Mouse (Mus musculus) embryonic facial prominence, embryonic 13.5 days (tissue): ENCODE results near the gene Prkci. TPM values are rescaled to one million over a fixed set of nuclear protein-coding genes. Genes with fewer than 3 reads are reported as not detected.

Experiments used
- microRNA-seq: library from miRNA; unstranded; fragments of <30 nt; microRNA quantifications from one replicate; pipeline ENCODE4, GENCODE M21; 2016
- polyA plus RNA-seq: library from polyadenylated mRNA; unstranded; fragments of >200 nt; fragmentation: Nextera tagmentation; extraction: Ambion mirVana; gene quantifications from 2 replicates; pipeline ENCODE4 v1.2.1, GENCODE M21; 2015

Gene Prkci
- polyA plus RNA-seq, 1 experiment from 2014 or later: 39.0 TPM

Small RNA genes within 50 kb of the gene (microRNA-seq; reads per million reads assigned to microRNA genes)
- 1.1 reads per million for gene Mir7008

Other genes with a start within 250 kb of the Prkci start
- gene Samd7, start 249.5 kb upstream of the Prkci start, polyA plus RNA-seq: not detected in 2 replicates
- 91.9 and 95.2 TPM in 2 replicates for gene Sec62, start 202.9 kb upstream of the Prkci start, polyA plus RNA-seq
- 3.1 and 3.9 TPM in 2 replicates for gene Gpr160, start 139.8 kb upstream of the Prkci start, polyA plus RNA-seq
- 8.1 and 9.4 TPM in 2 replicates for gene Phc3, start 26.3 kb upstream of the Prkci start, polyA plus RNA-seq
- gene Skil, start 99.3 kb downstream of the Prkci start, polyA plus RNA-seq: 18.4 and 23.6 TPM in 2 replicates
- 18.1 and 23.7 TPM in 2 replicates for gene Cldn11, start 154.2 kb downstream of the Prkci start, polyA plus RNA-seq